Mouse (Mus musculus) neural tube, embryonic 15.5 days (tissue): ENCODE results near the gene Ncor2. TPM values are rescaled to one million over a fixed set of nuclear protein-coding genes. Genes with fewer than 3 reads are reported as not detected.

ENCODE experiments used
- polyA plus RNA-seq: library from polyadenylated mRNA; unstranded; fragments of >200 nt; fragmentation: Nextera tagmentation; extraction: Ambion mirVana; gene quantifications from 2 replicates; pipeline ENCODE4 v1.2.1, GENCODE M21; 2015

The Ncor2 gene
- polyA plus RNA-seq, 1 experiment from 2014 or later: 24.2 TPM

Other genes with a start within 250 kb of the Ncor2 start
- gene Rflna, start 176.0 kb downstream of the Ncor2 start, polyA plus RNA-seq: 6.7 and 7.7 TPM in 2 replicates
- gene Scarb1, start 161.9 kb upstream of the Ncor2 start, polyA plus RNA-seq: 50.5 and 55.5 TPM in 2 replicates
- 0.59 and 0.74 TPM in 2 replicates for gene Gm10382, start 210.1 kb upstream of the Ncor2 start, polyA plus RNA-seq
- 1,353 and 1,380 TPM in 2 replicates for gene Ubc, start 211.0 kb upstream of the Ncor2 start, polyA plus RNA-seq